Mouse (Mus musculus) olfactory bulb, adult 2 months (tissue): ENCODE results near the gene Itga5.

Source experiments
- CTCF ChIP-seq: fragments of 200-500 bp; IDR thresholded peaks from 2 replicates; pipeline ENCODE4 v1.5.1; 2012; ENCODE audit warnings: low read depth, mild to moderate bottlenecking, low read length, moderate library complexity; ENCODE audit not compliant: insufficient read depth
- POLR2A ChIP-seq: fragments of 200-500 bp; IDR thresholded peaks from 2 replicates; pipeline ENCODE4 v1.6.1; 2012; ENCODE audit warnings: mild to moderate bottlenecking, low read depth, low read length, moderate library complexity; ENCODE audit not compliant: insufficient read depth

- no peak for TF ChIP-seq CTCF
- TF ChIP-seq POLR2A, result no peak
Measured at GRCm38 (mm10) chr15:103297313-103297712, 69.2 kb downstream of the Itga5 start.
